ENCODE assay signal across 8 mouse cellular contexts in genomic region chr4:109407176-109407520, GRCm38 (mm10). TPM values are rescaled to one million over a fixed set of nuclear protein-coding genes. Genes with fewer than 3 reads are reported as not detected.
DNase-seq lines count a peak whose midpoint lies in the region; ATAC-seq and TF ChIP-seq lines count a peak whose summit lies in the region.

No protein-coding gene starts in this region.

- ATAC-seq in forebrain, embryonic 11.5 days (replicated peaks; ENCODE audit: low FRiP score) = peak; percentile 28; the same call in 1 of the 2 replicates
- ATAC-seq in liver, embryonic 11.5 days (replicated peaks; ENCODE audit: low FRiP score) = no peak

- peak overlapping the region; percentile 61 for H3K9ac ChIP-seq in forebrain, embryonic 11.5 days (ENCODE audit: low read length)
- peak overlapping the region; percentile 84 for H3K9ac ChIP-seq in liver, embryonic 11.5 days (ENCODE audit: low read depth, low read length)

- peak overlapping the region; percentile 59 for H3ac ChIP-seq in C2C12 (ENCODE audit: control insufficient read depth, insufficient read length, low read depth)

- H3K36me3 ChIP-seq in heart, embryonic 10.5 days = peaks cover 12% of the 10 kb centered on the region; the same call in 1 of the 2 replicates
- no peaks in the 10 kb centered on the region for H3K36me3 ChIP-seq in C2C12 (ENCODE audit: control insufficient read depth, insufficient read depth)
- no peaks in the 10 kb centered on the region for H3K36me3 ChIP-seq in forebrain, embryonic 11.5 days (ENCODE audit: control insufficient read depth, insufficient read depth, low read length)
- H3K36me3 ChIP-seq in liver, embryonic 11.5 days (ENCODE audit: control insufficient read depth, insufficient read depth, low read length) = peaks cover 11% of the 10 kb centered on the region

- no peak for DNase-seq in heart, embryonic 10.5 days (ENCODE audit: low spot score)
- DNase-seq in heart, adult 11 months = no peak
- no peak for DNase-seq in forebrain, embryonic 11.5 days (ENCODE audit: low spot score)
- DNase-seq in liver, embryonic 11.5 days (ENCODE audit: low spot score) = no peak
- DNase-seq in thymus, adult 18-20 months = no peak
- no peak for DNase-seq in right cerebral cortex, adult 18-20 months
- DNase-seq in layer of hippocampus, adult 9-10 months (ENCODE audit: low spot score) = no peak

- peaks cover 3% of the 10 kb centered on the region; the same call in 1 of the 2 replicates for H3K27me3 ChIP-seq in heart, embryonic 10.5 days (ENCODE audit: insufficient read depth, poor library complexity, severe bottlenecking)
- H3K27me3 ChIP-seq in C2C12 (ENCODE audit: control insufficient read depth, insufficient read depth, insufficient read length) = no peaks in the 10 kb centered on the region
- H3K27me3 ChIP-seq in forebrain, embryonic 11.5 days (ENCODE audit: control insufficient read depth, insufficient read depth, low read length) = no peaks in the 10 kb centered on the region
- no peaks in the 10 kb centered on the region for H3K27me3 ChIP-seq in liver, embryonic 11.5 days (replicated peaks; ENCODE audit: control insufficient read depth, insufficient read depth, low read length)

- H3K9me3 ChIP-seq in heart, embryonic 10.5 days = no peaks in the 10 kb centered on the region
- no peaks in the 10 kb centered on the region for H3K9me3 ChIP-seq in forebrain, embryonic 11.5 days (ENCODE audit: control insufficient read depth, low read length)
- H3K9me3 ChIP-seq in liver, embryonic 11.5 days (ENCODE audit: control insufficient read depth, low read length) = no peaks in the 10 kb centered on the region

- peak overlapping the region; percentile 93 for H3K27ac ChIP-seq in heart, embryonic 10.5 days
- H3K27ac ChIP-seq in forebrain, embryonic 11.5 days (ENCODE audit: low read depth, low read length) = no peak overlapping the region
- H3K27ac ChIP-seq in liver, embryonic 11.5 days (ENCODE audit: low read depth, low read length) = peak overlapping the region; percentile 87

- peaks cover 36% of the 10 kb centered on the region for H3K4me1 ChIP-seq in heart, embryonic 10.5 days
- peaks cover 6% of the 10 kb centered on the region; the same call in 1 of the 2 replicates for H3K4me1 ChIP-seq in forebrain, embryonic 11.5 days (replicated peaks; ENCODE audit: control insufficient read depth, insufficient read depth, low read length)
- H3K4me1 ChIP-seq in liver, embryonic 11.5 days (replicated peaks; ENCODE audit: control insufficient read depth, insufficient read depth, low read length) = peaks cover 48% of the 10 kb centered on the region

- no peaks in the 10 kb centered on the region for H3K79me3 ChIP-seq in C2C12 (ENCODE audit: low read depth)

- no peak for TF ChIP-seq CTCF in C2C12 (IDR thresholded peaks at IDR 0.05; ENCODE audit: control insufficient read depth, insufficient read depth, insufficient read length)

- H3K79me2 ChIP-seq in C2C12 (ENCODE audit: control insufficient read depth, insufficient read depth) = no peaks in the 10 kb centered on the region

- WGBS in heart, embryonic 10.5 days = 1% methylated on average over 24 of the region's 24 CpGs
- WGBS in forebrain, embryonic 11.5 days = 3% methylated on average over 24 of the region's 24 CpGs
- WGBS in liver, embryonic 11.5 days = 2% methylated on average over 24 of the region's 24 CpGs

- H3K4me3 ChIP-seq in heart, embryonic 10.5 days = peak overlapping the region; percentile 79
- peak overlapping the region; percentile 30 for H3K4me3 ChIP-seq in C2C12 (ENCODE audit: insufficient read depth, poor library complexity, severe bottlenecking)
- H3K4me3 ChIP-seq in forebrain, embryonic 11.5 days (ENCODE audit: low read depth, low read length) = peak overlapping the region; percentile 65
- H3K4me3 ChIP-seq in liver, embryonic 11.5 days (ENCODE audit: low read depth, low read length) = peak overlapping the region; percentile 71

- peak overlapping the region; percentile 77 for H3K4me2 ChIP-seq in forebrain, embryonic 11.5 days (ENCODE audit: low read depth, low read length, severe bottlenecking)
- H3K4me2 ChIP-seq in liver, embryonic 11.5 days = peak overlapping the region; percentile 99

TF ChIP-seq in C2C12, 6 proteins besides CTCF, POLR2A, EP300 and RAD21:
- TF ChIP-seq MYOG (IDR thresholded peaks at IDR 0.05; ENCODE audit: control insufficient read depth, extremely low read depth, insufficient read length) (no peak), CEBPB (IDR thresholded peaks at IDR 0.05; ENCODE audit: low read depth) (no peak)

RNA-seq across cellular contexts. Expression of gene Ttc39a, which starts 0.7 kb away (rescaled TPM):
- polyA plus RNA-seq in heart, embryonic 10.5 days (2016; fragmentation: Nextera tagmentation; extraction: Ambion mirVana) = 9.4 and 10.7 TPM in 2 replicates
- 0.42 TPM for polyA plus RNA-seq in C2C12 (2012; fragmentation: generic; extraction: Trizol)
- polyA plus RNA-seq in forebrain, embryonic 11.5 days (2014; fragmentation: Nextera tagmentation; extraction: Ambion mirVana) = 3.8 and 4.4 TPM in 2 replicates
- polyA plus RNA-seq in liver, embryonic 11.5 days (2014; fragmentation: Nextera tagmentation; extraction: Ambion mirVana) = 10.9 and 12.0 TPM in 2 replicates
